Mouse (Mus musculus): Measurements from ENCODE around the gene Map1s.

DNA sequence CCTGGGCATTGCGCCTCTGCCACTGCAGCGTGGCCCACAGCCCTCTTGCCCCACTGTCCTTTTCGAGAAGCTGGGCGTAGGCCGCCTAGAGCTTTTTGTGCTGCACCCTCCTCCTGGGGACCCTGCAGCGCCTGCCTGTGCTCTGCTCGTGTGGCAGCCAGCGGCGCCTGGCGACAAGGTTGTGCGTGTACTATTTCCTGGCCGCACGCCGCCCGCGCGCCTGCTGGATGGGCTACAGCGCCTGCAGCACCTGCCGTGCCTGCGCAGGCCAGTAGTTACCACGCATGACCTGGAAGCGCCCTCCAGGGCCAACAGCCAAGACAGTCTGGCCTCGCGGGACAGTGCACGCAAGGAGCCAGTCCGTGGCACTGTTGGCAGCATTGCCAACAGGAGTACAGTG, 7.8 kb downstream of the Map1s start:
- TF ChIP-seq CTCF (IDR thresholded peaks at IDR 0.05; ENCODE audit: borderline replicate concordance, extremely low read depth, insufficient read depth, insufficient read length) = no peak
- no peak for TF ChIP-seq POLR2A (IDR thresholded peaks at IDR 0.05; ENCODE audit: borderline replicate concordance, extremely low read depth, insufficient read depth, insufficient read length, poor library complexity, severe bottlenecking)
